Mouse (Mus musculus): ENCODE data around the gene Itm2c.

- TF ChIP-seq CTCF (IDR thresholded peaks at IDR 0.05; ENCODE audit: low read depth, low read length): no peak
- TF ChIP-seq TAL1 (conservative IDR thresholded peaks at IDR 0.05; ENCODE audit: low read depth, low read length): no peak
- no peak for TF ChIP-seq GATA1 (IDR thresholded peaks at IDR 0.05; ENCODE audit: borderline replicate concordance, low read length)
- no peak for TF ChIP-seq POLR2AphosphoS5 (IDR thresholded peaks at IDR 0.05; ENCODE audit: insufficient replicate concordance, low read depth, low read length)
- no peak for TF ChIP-seq GATA2 (IDR thresholded peaks at IDR 0.05; ENCODE audit: borderline replicate concordance, low read depth, low read length)
These were observed 25.5 kb downstream of the Itm2c start for GRCm38 (mm10) chr1:85919621-85920020.

Data from G1E (cell line).